Mouse (Mus musculus) kidney, adult 2 months (tissue): ENCODE measurements around the gene Vps18.

Source experiments
- CTCF ChIP-seq: fragments of 200-500 bp; conservative IDR thresholded peaks from 2 replicates; pipeline ENCODE4 v1.5.1; 2011; ENCODE audit warnings: low read depth, mild to moderate bottlenecking, control low read depth, low read length, moderate library complexity, mixed read lengths; ENCODE audit not compliant: insufficient read depth, insufficient read length
- POLR2A ChIP-seq: fragments of 200-500 bp; IDR thresholded peaks from one replicate; pipeline ENCODE4 v1.6.1; 2011; ENCODE audit warnings: low read depth, low read length, control low read depth

DNA sequence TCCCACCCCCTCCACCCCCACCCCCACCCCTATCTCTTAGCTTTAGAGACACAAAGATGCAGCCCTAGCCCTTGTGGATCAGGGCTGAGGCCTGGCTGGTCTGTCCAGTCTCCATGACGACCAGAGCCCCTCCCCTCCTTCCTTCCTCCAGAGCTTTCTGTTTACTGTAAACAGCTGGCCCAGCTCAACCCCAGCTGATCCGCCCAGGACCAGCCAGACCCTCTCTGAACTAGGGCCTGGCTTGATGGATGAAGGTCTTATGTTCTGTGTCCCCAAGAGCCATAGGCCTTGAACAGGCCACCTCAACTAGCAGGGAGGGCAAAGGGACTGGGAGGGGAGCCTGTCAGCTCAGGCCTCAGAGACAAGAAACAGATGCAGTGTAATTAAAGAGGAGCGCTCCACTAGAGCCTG, 16.3 kb downstream of the Vps18 start:
- no peak for TF ChIP-seq POLR2A
- TF ChIP-seq CTCF = no peak
